Mouse (Mus musculus) limb, embryonic 14.5 days (tissue): ENCODE measurements around the gene Fam69a. TPM values are rescaled to one million over a fixed set of nuclear protein-coding genes. Genes with fewer than 3 reads are reported as not detected.

ENCODE experiments used
- ATAC-seq: fragments of 200-750 bp; cut with Nextera tagmentation; 2 replicates; pipeline ENCODE4 v1.8.0; 2017; ENCODE audit warnings: low read depth, moderate number of reproducible peaks, moderate TSS enrichment; ENCODE audit not compliant: low FRiP score
- DNase-seq: peaks from one replicate; pipeline ENCODE4 v3.0.0-alpha.2; 2015; ENCODE audit warnings: low spot score
- H3K27ac ChIP-seq: fragments of 300-500 bp; sonication (generic); replicated peaks from 2 replicates; pipeline ENCODE4 v1.5.1; 2014; ENCODE audit warnings: low read depth, mild to moderate bottlenecking, low read length, moderate library complexity, mixed read lengths
- H3K27me3 ChIP-seq: fragments of 300-500 bp; sonication (generic); 2 replicates; pipeline ENCODE4 v1.6.1; 2014; ENCODE audit warnings: low read length, mixed read lengths; ENCODE audit not compliant: control insufficient read depth, insufficient read depth
- H3K36me3 ChIP-seq: fragments of 300-500 bp; sonication (generic); 2 replicates; pipeline ENCODE4 v1.6.1; 2014; ENCODE audit warnings: mild to moderate bottlenecking, low read length, moderate library complexity, mixed read lengths; ENCODE audit not compliant: control insufficient read depth, insufficient read depth
- H3K4me1 ChIP-seq: fragments of 300-500 bp; sonication (generic); 2 replicates; pipeline ENCODE4 v1.6.1; 2014; ENCODE audit warnings: antibody characterized with exemption, low read length, mixed read lengths; ENCODE audit not compliant: control insufficient read depth, insufficient read depth
- H3K4me2 ChIP-seq: fragments of 300-500 bp; sonication (generic); replicated peaks from 2 replicates; pipeline ENCODE4 v1.6.1; 2014; ENCODE audit warnings: low read depth, mild to moderate bottlenecking, low read length, moderate library complexity; ENCODE audit not compliant: severe bottlenecking
- H3K4me3 ChIP-seq: fragments of 300-500 bp; sonication (generic); replicated peaks from 2 replicates; pipeline ENCODE4 v1.5.1; 2014; ENCODE audit warnings: low read length
- H3K9ac ChIP-seq: fragments of 300-500 bp; sonication (generic); 2 replicates; pipeline ENCODE4 v1.6.1; 2014; ENCODE audit warnings: mild to moderate bottlenecking, low read depth, low read length, moderate library complexity; ENCODE audit not compliant: severe bottlenecking
- H3K9me3 ChIP-seq: fragments of 300-500 bp; sonication (generic); 2 replicates; pipeline ENCODE4 v1.6.1; 2016; ENCODE audit warnings: low read length; ENCODE audit not compliant: control insufficient read depth
- POLR2A ChIP-seq: fragments of 200-500 bp; IDR thresholded peaks from 2 replicates; pipeline ENCODE4 v1.8.0; 2012; ENCODE audit warnings: inconsistent platforms, mild to moderate bottlenecking, moderate library complexity, borderline replicate concordance; ENCODE audit not compliant: insufficient read depth, insufficient read length; ENCODE audit errors: extremely low read depth
- WGBS: fragments of 180-500 bp; shearing (Covaris S2); extraction: QIAGEN DNeasy Blood & Tissue Kit; methylation state at CpG from one replicate; pipeline ENCODE4 v1.1.7; 2014; 5-methylcytosine and 5-hydroxymethylcytosine counted together
- polyA plus RNA-seq, 2 experiments: library from polyadenylated mRNA; depleted of rRNA in 1 of 2; stranded (reverse) in 1 of 2; unstranded in 1 of 2; fragments of >200 nt; fragmentation: Nextera tagmentation in 1 of 2; extraction: Ambion mirVana in 1 of 2; gene quantifications; 2 replicates each; pipeline versions ENCODE4 v1.2.1 to v1.2.3; 2012 to 2014

Fam69a gene
- polyA plus RNA-seq, 2 experiments: 8.9 to 30.1 TPM

DNA sequence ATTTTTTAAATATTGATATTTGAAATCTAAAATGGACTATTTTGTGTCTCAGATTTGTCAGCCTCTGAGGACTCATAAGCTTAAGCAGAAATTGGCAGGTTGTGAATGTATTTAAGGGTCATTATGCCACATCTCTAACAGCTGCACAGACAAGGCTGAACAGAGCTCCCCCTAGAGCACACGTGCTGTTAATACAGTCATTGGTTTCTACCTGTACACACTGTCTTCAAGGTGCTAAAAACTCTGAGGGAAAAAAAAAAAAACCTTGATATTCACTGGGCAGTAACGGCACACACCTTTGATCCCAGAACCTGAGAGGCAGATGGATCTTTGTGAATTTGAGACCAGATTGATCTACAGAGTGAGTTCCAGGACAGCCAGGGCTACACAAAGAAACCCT is 127.9 kb downstream of the Fam69a start:
- Histone ChIP-seq H3K9ac (no peak overlapping the region), H3K4me3 (no peak overlapping the region), H3K9me3 (no peaks in the 10 kb centered on the region), H3K4me2 (no peak overlapping the region), H3K36me3 (no peaks in the 10 kb centered on the region), H3K27me3 (no peaks in the 10 kb centered on the region), H3K27ac (no peak overlapping the region), H3K4me1 (peaks cover 8% of the 10 kb centered on the region)
- TF ChIP-seq POLR2A: no peak
- ATAC-seq: no peak
- no peak for DNase-seq
- WGBS: 48% methylated on average over 2 of the region's 2 CpGs

Other genes starting within 250 kb of the Fam69a start
- not detected in 2 replicates for gene Ube2d2b, start 157.0 kb downstream of the Fam69a start, polyA plus RNA-seq (2012; rRNA removed)
- 0.15 TPM in 1 of 2 replicates, not detected in the other for gene Ube2d2b, start 157.0 kb downstream of the Fam69a start, polyA plus RNA-seq (2014; fragmentation: Nextera tagmentation; extraction: Ambion mirVana)
- 28.7 and 31.2 TPM in 2 replicates for gene Evi5, start 112.0 kb downstream of the Fam69a start, polyA plus RNA-seq (2012; rRNA removed)
- 60.2 and 70.8 TPM in 2 replicates for gene Evi5, start 112.0 kb downstream of the Fam69a start, polyA plus RNA-seq (2014; fragmentation: Nextera tagmentation; extraction: Ambion mirVana)
- 257 and 273 TPM in 2 replicates for gene Rpl5, start 86.6 kb downstream of the Fam69a start, polyA plus RNA-seq (2012; rRNA removed)
- gene Rpl5, start 86.6 kb downstream of the Fam69a start, polyA plus RNA-seq (2014; fragmentation: Nextera tagmentation; extraction: Ambion mirVana): 66.4 and 68.7 TPM in 2 replicates
- gene Mtf2, start 78.6 kb upstream of the Fam69a start, polyA plus RNA-seq (2012; rRNA removed): 47.5 TPM in 2 replicates
- gene Mtf2, start 78.6 kb upstream of the Fam69a start, polyA plus RNA-seq (2014; fragmentation: Nextera tagmentation; extraction: Ambion mirVana): 97.8 and 109 TPM in 2 replicates
- 24.9 and 36.6 TPM in 2 replicates for gene Tmed5, start 145.5 kb upstream of the Fam69a start, polyA plus RNA-seq (2012; rRNA removed)
- 32.6 and 35.1 TPM in 2 replicates for gene Tmed5, start 145.5 kb upstream of the Fam69a start, polyA plus RNA-seq (2014; fragmentation: Nextera tagmentation; extraction: Ambion mirVana)
- 1.2 and 2.4 TPM in 2 replicates for gene Ccdc18, start 145.8 kb upstream of the Fam69a start, polyA plus RNA-seq (2012; rRNA removed)
- gene Ccdc18, start 145.8 kb upstream of the Fam69a start, polyA plus RNA-seq (2014; fragmentation: Nextera tagmentation; extraction: Ambion mirVana): 7.0 and 8.3 TPM in 2 replicates